Mouse (Mus musculus): ENCODE data around the gene Rpusd1.

Rpusd1 gene

GRCm38 (mm10) chr17:25727265-25728008 lies at the start of gene Rpusd1, which contains the start of gene Chtf18:
Gene Rpusd1 (plus strand): TSS chr17:25727670.
Gene Chtf18 (minus strand): TSS chr17:25727419.
- in situ Hi-C loops (cut with MboI, MseI) = loop anchor here (5.0 kb wide), 1 partner anchor 195 kb away; no protein-coding TSS in a partner anchor

GRCm38 (mm10) chr17:25677969-25678368 lies 49.5 kb upstream of the Rpusd1 start:
- in situ Hi-C loops (cut with MboI, MseI) = no loop called here

- in situ Hi-C loops (cut with MboI, MseI) = no loop called here
These were observed 47.7 kb upstream of the Rpusd1 start for GRCm38 (mm10) chr17:25679818-25680217.

- in situ Hi-C loops (cut with MboI, MseI) = no loop called here
These were observed 45.8 kb upstream of the Rpusd1 start for GRCm38 (mm10) chr17:25681636-25682035.

GRCm38 (mm10) chr17:25686323-25686722 lies 41.1 kb upstream of the Rpusd1 start:
- in situ Hi-C loops (cut with MboI, MseI) = no loop called here

- in situ Hi-C loops (cut with MboI, MseI) = no loop called here
These were observed 38.5 kb upstream of the Rpusd1 start for GRCm38 (mm10) chr17:25688922-25689321.

GRCm38 (mm10) chr17:25696263-25696662 lies 31.2 kb upstream of the Rpusd1 start:
- in situ Hi-C loops (cut with MboI, MseI) = loop anchor here (5.0 kb wide), 4 partner anchors 74 to 304 kb away; no protein-coding TSS in a partner anchor

GRCm38 (mm10) chr17:25698446-25698845 lies 29.0 kb upstream of the Rpusd1 start:
- in situ Hi-C loops (cut with MboI, MseI) = loop anchor here (5.0 kb wide), 4 partner anchors 76 to 306 kb away; no protein-coding TSS in a partner anchor

GRCm38 (mm10) chr17:25700863-25701496 lies 26.5 kb upstream of the Rpusd1 start:
- in situ Hi-C loops (cut with MboI, MseI) = no loop called here

GRCm38 (mm10) chr17:25709994-25710393 lies 17.5 kb upstream of the Rpusd1 start:
- in situ Hi-C loops (cut with MboI, MseI) = loop anchor here (10.0 kb wide), 1 partner anchor 945 kb away; no protein-coding TSS in a partner anchor

- in situ Hi-C loops (cut with MboI, MseI) = loop anchor here (10.0 kb wide), 1 partner anchor 946 kb away; no protein-coding TSS in a partner anchor
These were observed 16.3 kb upstream of the Rpusd1 start for GRCm38 (mm10) chr17:25711136-25711535.

GRCm38 (mm10) chr17:25715627-25716026 lies 11.8 kb upstream of the Rpusd1 start:
- in situ Hi-C loops (cut with MboI, MseI) = loop anchor here (10.0 kb wide), 1 partner anchor 951 kb away; no protein-coding TSS in a partner anchor

GRCm38 (mm10) chr17:25716130-25716529 lies 11.3 kb upstream of the Rpusd1 start:
- in situ Hi-C loops (cut with MboI, MseI) = loop anchor here (10.0 kb wide), 1 partner anchor 951 kb away; no protein-coding TSS in a partner anchor

GRCm38 (mm10) chr17:25716711-25717637 lies 10.5 kb upstream of the Rpusd1 start, which contains the start of gene Gng13:
Gene Gng13 (plus strand): TSS chr17:25717171.
- in situ Hi-C loops (cut with MboI, MseI) = loop anchor here (10.0 kb wide), 1 partner anchor 952 kb away; no protein-coding TSS in a partner anchor

GRCm38 (mm10) chr17:25717691-25718090 lies 9.8 kb upstream of the Rpusd1 start:
- in situ Hi-C loops (cut with MboI, MseI) = loop anchor here (10.0 kb wide), 1 partner anchor 953 kb away; no protein-coding TSS in a partner anchor

- in situ Hi-C loops (cut with MboI, MseI) = no loop called here
These were observed 6.0 kb upstream of the Rpusd1 start for GRCm38 (mm10) chr17:25721476-25721875.

- in situ Hi-C loops (cut with MboI, MseI) = no loop called here
These were observed 4.0 kb upstream of the Rpusd1 start for GRCm38 (mm10) chr17:25723470-25723869.

- in situ Hi-C loops (cut with MboI, MseI) = no loop called here
These were observed 3.6 kb upstream of the Rpusd1 start for GRCm38 (mm10) chr17:25723919-25724318.

GRCm38 (mm10) chr17:25725264-25725663 lies 2.2 kb upstream of the Rpusd1 start:
- in situ Hi-C loops (cut with MboI, MseI) = loop anchor here (5.0 kb wide), 1 partner anchor 197 kb away; no protein-coding TSS in a partner anchor

GRCm38 (mm10) chr17:25728009-25728270 lies 470 bp downstream of the Rpusd1 start:
- in situ Hi-C loops (cut with MboI, MseI) = loop anchor here (5.0 kb wide), 1 partner anchor 194 kb away; no protein-coding TSS in a partner anchor

GRCm38 (mm10) chr17:25732082-25732481 lies 4.6 kb downstream of the Rpusd1 start:
- in situ Hi-C loops (cut with MboI, MseI) = no loop called here
